Mouse (Mus musculus): ENCODE measurements around the gene Slc9a8.
A peak's percentile ranks its signal among the peaks of the same experiment; 100 is the strongest.

DNA sequence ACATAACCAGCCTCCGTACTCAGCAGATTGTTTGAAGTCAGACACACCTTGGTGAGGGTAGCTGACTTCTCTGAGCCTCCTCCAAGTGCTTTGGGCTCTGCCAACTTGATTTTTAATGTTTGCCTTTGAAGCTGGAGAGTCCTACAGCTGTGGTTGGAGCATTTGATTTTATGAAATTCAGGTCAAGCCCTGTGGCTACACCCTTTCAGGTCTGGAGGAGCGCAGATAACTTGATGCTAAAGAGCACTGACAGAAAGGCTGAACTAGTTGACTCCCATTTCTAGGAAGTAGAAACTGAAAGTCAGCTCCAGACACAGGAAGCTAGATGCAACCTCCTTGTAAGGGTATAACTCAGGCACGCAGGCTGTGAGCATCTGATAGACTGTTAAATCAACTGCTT lies 83.6 kb downstream of the Slc9a8 start:
- TF ChIP-seq CTCF (IDR thresholded peaks at IDR 0.05) (no peak), EP300 (IDR thresholded peaks at IDR 0.05) (peak; percentile 50; the same call in 1 of the 2 replicates)
